Mouse (Mus musculus): ENCODE results near the gene Bnc2. TPM values are rescaled to one million over a fixed set of nuclear protein-coding genes. Genes with fewer than 3 reads are reported as not detected.

Gene Bnc2
- total and polyA plus RNA-seq, 2 experiments from 2014 or later = 0.93 to 4.3 TPM

- Histone ChIP-seq H3K4me1 (ENCODE audit: control insufficient read depth, insufficient read depth) (no peaks in the 10 kb centered on the region), H3K36me3 (replicated peaks; ENCODE audit: control insufficient read depth, insufficient read depth, low read length) (no peaks in the 10 kb centered on the region), H3K4me3 (ENCODE audit: low read depth, low read length) (no peak overlapping the region), H3K9me3 (replicated peaks; ENCODE audit: control insufficient read depth, low read length) (no peaks in the 10 kb centered on the region), H3K27me3 (ENCODE audit: control insufficient read depth, insufficient read depth, low read length) (no peaks in the 10 kb centered on the region), H3K4me2 (ENCODE audit: low read depth, low read length) (no peak overlapping the region), H3K27ac (ENCODE audit: low read depth) (no peak overlapping the region), H3K9ac (replicated peaks; ENCODE audit: low read depth, low read length) (no peak overlapping the region)
- ATAC-seq (ENCODE audit: insufficient read depth, low read depth) = no peak
- TF ChIP-seq EP300 (IDR thresholded peaks at IDR 0.05; ENCODE audit: low read depth) (no peak), CTCF (IDR thresholded peaks at IDR 0.05; ENCODE audit: low read depth) (no peak)
- 69% methylated on average over 10 of the region's 10 CpGs for WGBS
- no peak for DNase-seq (ENCODE audit: low spot score)
These were observed 217.4 kb downstream of the Bnc2 start for GRCm38 (mm10) chr4:84457512-84458217.

GRCm38 (mm10) chr4:84456853-84457249 lies 218.2 kb downstream of the Bnc2 start:
- Histone ChIP-seq H3K9ac (replicated peaks; ENCODE audit: low read depth, low read length) (no peak overlapping the region), H3K4me3 (ENCODE audit: low read depth, low read length) (no peak overlapping the region), H3K4me1 (ENCODE audit: control insufficient read depth, insufficient read depth) (no peaks in the 10 kb centered on the region), H3K4me2 (ENCODE audit: low read depth, low read length) (no peak overlapping the region), H3K27me3 (ENCODE audit: control insufficient read depth, insufficient read depth, low read length) (no peaks in the 10 kb centered on the region), H3K27ac (ENCODE audit: low read depth) (no peak overlapping the region), H3K9me3 (replicated peaks; ENCODE audit: control insufficient read depth, low read length) (no peaks in the 10 kb centered on the region), H3K36me3 (replicated peaks; ENCODE audit: control insufficient read depth, insufficient read depth, low read length) (no peaks in the 10 kb centered on the region)
- no peak for TF ChIP-seq CTCF (IDR thresholded peaks at IDR 0.05; ENCODE audit: low read depth)
- no peak for TF ChIP-seq EP300 (IDR thresholded peaks at IDR 0.05; ENCODE audit: low read depth)
- ATAC-seq (ENCODE audit: insufficient read depth, low read depth) (no peak), DNase-seq (ENCODE audit: low spot score) (no peak)
- WGBS = 82% methylated on average over 5 of the region's 5 CpGs

GRCm38 (mm10) chr4:84456198-84456852 lies 218.8 kb downstream of the Bnc2 start:
- H3K36me3 ChIP-seq (replicated peaks; ENCODE audit: control insufficient read depth, insufficient read depth, low read length) = no peaks in the 10 kb centered on the region
- no peak overlapping the region for H3K27ac ChIP-seq (ENCODE audit: low read depth)
- H3K9ac ChIP-seq (replicated peaks; ENCODE audit: low read depth, low read length) = no peak overlapping the region
- H3K27me3 ChIP-seq (ENCODE audit: control insufficient read depth, insufficient read depth, low read length) = no peaks in the 10 kb centered on the region
- TF ChIP-seq CTCF (IDR thresholded peaks at IDR 0.05; ENCODE audit: low read depth) (no peak), EP300 (IDR thresholded peaks at IDR 0.05; ENCODE audit: low read depth) (no peak)
- no peaks in the 10 kb centered on the region for H3K4me1 ChIP-seq (ENCODE audit: control insufficient read depth, insufficient read depth)
- no peak for ATAC-seq (ENCODE audit: insufficient read depth, low read depth)
- DNase-seq (ENCODE audit: low spot score) = no peak
- WGBS = 87% methylated on average over 16 of the region's 16 CpGs
- no peak overlapping the region for H3K4me3 ChIP-seq (ENCODE audit: low read depth, low read length)
- no peaks in the 10 kb centered on the region for H3K9me3 ChIP-seq (replicated peaks; ENCODE audit: control insufficient read depth, low read length)
- H3K4me2 ChIP-seq (ENCODE audit: low read depth, low read length) = no peak overlapping the region

GRCm38 (mm10) chr4:84454493-84454892 lies 220.6 kb downstream of the Bnc2 start:
- Histone ChIP-seq H3K36me3 (replicated peaks; ENCODE audit: control insufficient read depth, insufficient read depth, low read length) (no peaks in the 10 kb centered on the region), H3K4me1 (ENCODE audit: control insufficient read depth, insufficient read depth) (no peaks in the 10 kb centered on the region), H3K9me3 (replicated peaks; ENCODE audit: control insufficient read depth, low read length) (no peaks in the 10 kb centered on the region), H3K4me3 (ENCODE audit: low read depth, low read length) (no peak overlapping the region), H3K27me3 (ENCODE audit: control insufficient read depth, insufficient read depth, low read length) (no peaks in the 10 kb centered on the region), H3K4me2 (ENCODE audit: low read depth, low read length) (no peak overlapping the region), H3K9ac (replicated peaks; ENCODE audit: low read depth, low read length) (no peak overlapping the region), H3K27ac (ENCODE audit: low read depth) (no peak overlapping the region)
- 51% methylated on average over 3 of the region's 3 CpGs for WGBS
- ATAC-seq (ENCODE audit: insufficient read depth, low read depth) (no peak), DNase-seq (ENCODE audit: low spot score) (no peak)
- no peak for TF ChIP-seq CTCF (IDR thresholded peaks at IDR 0.05; ENCODE audit: low read depth)
- no peak for TF ChIP-seq EP300 (IDR thresholded peaks at IDR 0.05; ENCODE audit: low read depth)

- no peak overlapping the region for H3K27ac ChIP-seq (ENCODE audit: low read depth)
- H3K9me3 ChIP-seq (replicated peaks; ENCODE audit: control insufficient read depth, low read length) = no peaks in the 10 kb centered on the region
- H3K4me3 ChIP-seq (ENCODE audit: low read depth, low read length) = no peak overlapping the region
- WGBS = 78% methylated on average over 4 of the region's 4 CpGs
- no peak overlapping the region for H3K4me2 ChIP-seq (ENCODE audit: low read depth, low read length)
- DNase-seq (ENCODE audit: low spot score) (no peak), ATAC-seq (ENCODE audit: insufficient read depth, low read depth) (no peak)
- H3K27me3 ChIP-seq (ENCODE audit: control insufficient read depth, insufficient read depth, low read length) = no peaks in the 10 kb centered on the region
- no peak overlapping the region for H3K9ac ChIP-seq (replicated peaks; ENCODE audit: low read depth, low read length)
- no peaks in the 10 kb centered on the region for H3K4me1 ChIP-seq (ENCODE audit: control insufficient read depth, insufficient read depth)
- no peak for TF ChIP-seq EP300 (IDR thresholded peaks at IDR 0.05; ENCODE audit: low read depth)
- no peak for TF ChIP-seq CTCF (IDR thresholded peaks at IDR 0.05; ENCODE audit: low read depth)
- H3K36me3 ChIP-seq (replicated peaks; ENCODE audit: control insufficient read depth, insufficient read depth, low read length) = no peaks in the 10 kb centered on the region
These were observed 221.5 kb downstream of the Bnc2 start for GRCm38 (mm10) chr4:84453586-84453985.
